Comparison of ENCODE assay signal across 7 mouse cellular contexts in genomic region chr5:73854025-73854773, GRCm38 (mm10).
DNase-seq lines count a peak whose midpoint lies in the region; ATAC-seq and TF ChIP-seq lines count a peak whose summit lies in the region.

No protein-coding gene starts in this region.

- no peaks in the 10 kb centered on the region for H3K4me1 ChIP-seq in cortical plate, adult 2 months (ENCODE audit: control insufficient read depth, insufficient read depth, low read length)
- H3K4me1 ChIP-seq in hindbrain, postnatal 0 days (ENCODE audit: insufficient read depth, low read length): no peaks in the 10 kb centered on the region

- H3K4me2 ChIP-seq in hindbrain, postnatal 0 days (ENCODE audit: low read depth, low read length): peak overlapping the region; percentile 37

- no peaks in the 10 kb centered on the region for H3K9me3 ChIP-seq in hindbrain, postnatal 0 days (ENCODE audit: low read length)

- no peak for TF ChIP-seq POLR2A in cortical plate, adult 2 months (IDR thresholded peaks at IDR 0.05; ENCODE audit: extremely low read depth, insufficient read depth, low read length)

- DNase-seq in adrenal gland, adult 2 months: peak; percentile 70
- DNase-seq in gastrocnemius, postnatal 10 days: peak; percentile 69
- DNase-seq in hindbrain, postnatal 0 days (ENCODE audit: low spot score): peak; percentile 94
- DNase-seq in layer of hippocampus, postnatal 36 days: peak; percentile 78 to 83
- DNase-seq in lung, postnatal 4 days: peak; percentile 66 to 78
- DNase-seq in right cerebral cortex, postnatal 10 days (ENCODE audit: low spot score in 2 of 2): peak; percentile 88 to 91

- H3K36me3 ChIP-seq in hindbrain, postnatal 0 days (ENCODE audit: insufficient read depth, low read length): no peaks in the 10 kb centered on the region

- peak; percentile 93 for ATAC-seq in hindbrain, postnatal 0 days

- 40% methylated on average over 22 of the region's 22 CpGs for WGBS in hindbrain, postnatal 0 days

- H3K4me3 ChIP-seq in cortical plate, adult 2 months (ENCODE audit: insufficient read depth, low read length): peak overlapping the region; percentile 1; the same call in 1 of the 2 replicates
- no peak overlapping the region; the same call in 1 of the 2 replicates for H3K4me3 ChIP-seq in hindbrain, postnatal 0 days (ENCODE audit: low read length)

- H3K27me3 ChIP-seq in hindbrain, postnatal 0 days (ENCODE audit: insufficient read depth, low read length): 0 out of 2 replicates have a peak, but pooled peaks cover 4% of the 10 kb centered on the region

- H3K9ac ChIP-seq in hindbrain, postnatal 0 days (replicated peaks; ENCODE audit: low read length): 0 out of 2 replicates have a peak overlapping the region, but pooled peaks have one; percentile 21

- peak; percentile 89 for TF ChIP-seq CTCF in cortical plate, adult 2 months (IDR thresholded peaks at IDR 0.05; ENCODE audit: extremely low read depth, insufficient read depth, low read length)
- peak; percentile 93 for TF ChIP-seq CTCF in hindbrain, postnatal 0 days (IDR thresholded peaks at IDR 0.05; ENCODE audit: low read depth)

- H3K27ac ChIP-seq in cortical plate, adult 2 months (ENCODE audit: insufficient read depth, low read length): no peak overlapping the region
- no peak overlapping the region for H3K27ac ChIP-seq in hindbrain, postnatal 0 days
